Mouse (Mus musculus) layer of hippocampus, adult 11-12 months (tissue): ENCODE measurements at regions not wholly inside any gene's neighbourhood (a gene's known extent, or its start where the extent isn't known, plus 50 kb on each side); places are given as distances from the start of the nearest gene placed in this dataset.
A peak's percentile ranks its signal among the peaks of the same experiment; 100 is the strongest.

Experiments used
- DNase-seq: peaks from one replicate; pipeline ENCODE4 v3.0.0; 2022; ENCODE audit warnings: low spot score

DNA sequence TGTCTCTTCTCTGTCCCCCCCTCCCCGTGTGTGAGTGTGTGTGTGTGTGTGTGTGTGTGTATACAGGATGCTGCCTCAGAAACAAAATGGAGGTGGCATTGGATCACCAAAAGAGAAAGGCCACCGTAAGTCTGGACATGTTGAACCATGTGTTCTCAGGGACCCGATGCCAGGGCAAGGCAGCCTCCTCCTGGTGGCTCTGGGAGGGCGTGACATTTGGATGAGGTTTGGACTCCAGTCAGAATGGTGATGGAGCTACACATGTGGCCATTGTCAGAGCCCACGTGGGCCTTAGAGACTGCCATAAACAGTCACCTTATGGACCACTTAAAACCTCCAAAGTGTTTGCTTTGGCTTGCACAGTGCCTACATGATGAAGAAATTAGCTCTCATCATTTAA, 80.0 kb downstream of the Efnb1 start:
- DNase-seq: no peak

GRCm38 (mm10) chrX:99215111-99215510, 79.2 kb downstream of the Efnb1 start:
- DNase-seq: no peak

GRCm38 (mm10) chrX:99213565-99214153, 77.7 kb downstream of the Efnb1 start:
- no peak for DNase-seq

- DNase-seq: no peak
Measured at GRCm38 (mm10) chrX:99204077-99204476, 68.1 kb downstream of the Efnb1 start.

DNA sequence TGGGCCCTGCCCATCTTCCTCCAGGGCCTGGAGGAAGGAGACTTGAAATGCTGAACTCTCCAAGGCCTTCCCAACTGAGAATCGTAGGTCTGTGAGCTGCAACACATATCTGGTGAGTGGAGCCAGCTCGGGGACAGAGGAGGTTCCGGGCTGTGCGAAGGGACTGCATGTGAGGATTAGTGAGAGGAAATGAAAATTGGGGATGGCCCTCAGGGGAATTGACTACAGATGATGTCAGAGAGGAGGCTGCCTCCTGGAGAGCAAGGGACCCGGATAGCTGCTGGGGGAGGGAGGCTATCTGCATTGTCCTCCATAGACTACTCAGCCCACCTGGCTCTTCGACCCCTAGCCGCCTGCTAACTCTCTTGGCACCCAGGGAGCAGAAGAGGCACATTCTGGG, 65.2 kb downstream of the Efnb1 start:
- no peak for DNase-seq

DNA sequence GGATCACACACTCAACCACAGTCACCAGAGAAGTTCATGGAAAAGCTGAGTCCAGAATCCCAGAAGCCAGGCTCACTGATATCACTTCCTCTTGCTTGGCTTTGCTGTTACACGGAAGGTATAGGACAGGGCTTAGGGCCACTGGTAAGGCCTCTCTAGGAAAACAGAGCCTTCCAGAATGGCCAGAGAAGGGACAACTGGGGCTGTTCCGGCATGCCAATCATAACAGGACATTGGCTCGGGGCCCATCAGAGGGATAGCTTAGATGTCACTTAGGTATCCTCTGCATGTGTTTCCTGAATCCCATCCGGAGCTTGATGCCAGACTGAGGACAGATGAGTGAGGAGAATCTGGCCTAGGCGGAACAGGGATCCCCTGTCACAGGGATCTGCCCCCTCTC, 63.7 kb downstream of the Efnb1 start:
- DNase-seq: no peak

DNA sequence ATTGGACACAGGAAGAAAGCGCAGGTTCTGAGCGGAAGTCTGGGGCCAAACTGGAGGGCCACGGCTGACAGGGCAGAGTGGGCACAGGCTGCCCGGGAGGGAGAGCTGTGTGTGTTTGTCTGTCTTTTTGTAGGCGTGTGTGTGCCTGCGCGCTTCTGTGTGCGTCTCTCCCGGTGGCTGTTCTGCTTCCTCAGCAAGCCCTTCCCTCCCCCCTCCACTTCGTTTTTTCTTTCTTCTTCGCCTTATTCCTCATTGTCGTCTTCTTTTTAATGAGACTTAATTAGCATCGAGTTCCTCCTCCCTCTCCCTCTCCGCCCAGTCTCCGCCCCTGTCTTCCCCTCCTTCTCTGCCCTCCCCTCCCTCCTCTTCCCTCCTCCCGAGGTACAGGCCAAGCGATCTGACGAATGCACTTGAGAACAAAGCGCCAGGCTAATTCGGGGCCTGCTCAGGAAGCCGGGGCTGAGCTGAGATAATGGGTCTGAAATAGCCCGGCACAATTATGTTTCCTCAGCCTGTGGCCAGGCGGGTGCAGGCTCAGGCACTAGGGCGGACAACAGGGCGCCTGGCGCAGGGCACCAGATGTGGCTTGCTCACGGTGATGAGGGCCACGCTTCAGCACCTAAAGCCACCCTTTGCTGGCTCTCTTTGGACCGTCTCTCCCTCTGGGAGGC, 63.2 kb downstream of the Efnb1 start:
- DNase-seq: peak; percentile 37
